Mouse (Mus musculus) lung, embryonic 14.5 days (tissue): ENCODE data around the gene Zcchc14. TPM values are rescaled to one million over a fixed set of nuclear protein-coding genes. Genes with fewer than 3 reads are reported as not detected.

Experiments used
- ATAC-seq: fragments of 200-750 bp; cut with Nextera tagmentation; 2 replicates; pipeline ENCODE4 v1.8.0; 2017; ENCODE audit warnings: mild to moderate bottlenecking, moderate TSS enrichment, moderate library complexity; ENCODE audit not compliant: insufficient read depth
- DNase-seq: peaks from one replicate; pipeline ENCODE4 v3.0.0-alpha.2; 2015
- H3K27ac ChIP-seq: fragments of 300-500 bp; sonication (generic); 2 replicates; pipeline ENCODE4 v1.5.1; 2014; ENCODE audit warnings: low read depth, mild to moderate bottlenecking, moderate library complexity
- H3K27me3 ChIP-seq: fragments of 300-500 bp; sonication (generic); 2 replicates; pipeline ENCODE4 v1.6.1; 2014; ENCODE audit warnings: low read length, control low read depth; ENCODE audit not compliant: insufficient read depth
- H3K36me3 ChIP-seq: fragments of 300-500 bp; sonication (generic); 2 replicates; pipeline ENCODE4 v1.6.1; 2014; ENCODE audit warnings: control low read depth; ENCODE audit not compliant: insufficient read depth
- H3K4me1 ChIP-seq: fragments of 300-500 bp; sonication (generic); 2 replicates; pipeline ENCODE4 v1.6.1; 2014; ENCODE audit warnings: antibody characterized with exemption, control low read depth; ENCODE audit not compliant: insufficient read depth
- H3K4me2 ChIP-seq: fragments of 300-500 bp; sonication (generic); 2 replicates; pipeline ENCODE4 v1.6.1; 2014; ENCODE audit warnings: mild to moderate bottlenecking
- H3K4me3 ChIP-seq: fragments of 300-500 bp; sonication (generic); 2 replicates; pipeline ENCODE4 v1.5.1; 2014; ENCODE audit warnings: low read depth, low read length
- H3K9ac ChIP-seq: fragments of 300-500 bp; sonication (generic); 2 replicates; pipeline ENCODE4 v1.6.1; 2014
- H3K9me3 ChIP-seq: fragments of 300-500 bp; sonication (generic); 2 replicates; pipeline ENCODE4 v1.6.1; 2016; ENCODE audit warnings: low read depth, low read length, control low read depth
- CTCF ChIP-seq: IDR thresholded peaks from 2 replicates; pipeline ENCODE4 v1.5.1; 2016; ENCODE audit warnings: antibody characterized with exemption, low read depth
- WGBS: fragments of 180-500 bp; shearing (Covaris S2); extraction: QIAGEN DNeasy Blood & Tissue Kit; methylation state at CpG from one replicate; pipeline ENCODE4 v1.1.7; 2014; 5-methylcytosine and 5-hydroxymethylcytosine counted together
- polyA plus RNA-seq: library from polyadenylated mRNA; unstranded; fragments of >200 nt; fragmentation: Nextera tagmentation; extraction: Ambion mirVana; gene quantifications from 2 replicates; pipeline ENCODE4 v1.2.1, GENCODE M21; 2014

The Zcchc14 gene
- polyA plus RNA-seq, 1 experiment from 2014 or later: 25.0 TPM

DNA sequence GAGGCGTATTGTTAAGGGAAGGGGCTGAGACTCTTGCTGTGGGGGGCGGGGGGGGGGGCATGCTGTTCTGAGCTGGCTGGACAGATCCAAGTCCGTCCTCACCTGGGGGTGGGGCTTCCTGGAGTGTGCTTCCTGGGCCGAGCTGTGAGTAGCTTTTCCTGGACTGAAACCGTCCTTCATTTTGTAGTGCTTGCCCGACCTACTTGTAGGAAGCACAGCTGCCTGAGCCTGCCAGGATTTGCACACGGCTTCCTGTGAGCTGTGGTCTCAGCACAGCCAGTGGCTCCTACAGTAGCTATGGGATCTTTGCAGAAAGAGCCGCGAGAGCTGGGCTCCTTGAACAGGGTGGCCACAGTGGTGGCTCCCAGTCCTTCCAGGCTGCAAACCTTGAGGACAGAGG is 58.7 kb downstream of the Zcchc14 start:
- H3K27me3 ChIP-seq: no peaks in the 10 kb centered on the region
- TF ChIP-seq CTCF: no peak
- 54% methylated on average over 9 of the region's 9 CpGs for WGBS
- no peak overlapping the region for H3K27ac ChIP-seq
- no peak overlapping the region for H3K9ac ChIP-seq
- ATAC-seq: no peak
- H3K4me3 ChIP-seq: no peak overlapping the region
- H3K9me3 ChIP-seq: no peaks in the 10 kb centered on the region
- peaks cover 5% of the 10 kb centered on the region; the same call in 1 of the 2 replicates for H3K4me1 ChIP-seq
- peaks cover 40% of the 10 kb centered on the region for H3K36me3 ChIP-seq
- no peak for DNase-seq
- no peak overlapping the region for H3K4me2 ChIP-seq

DNA sequence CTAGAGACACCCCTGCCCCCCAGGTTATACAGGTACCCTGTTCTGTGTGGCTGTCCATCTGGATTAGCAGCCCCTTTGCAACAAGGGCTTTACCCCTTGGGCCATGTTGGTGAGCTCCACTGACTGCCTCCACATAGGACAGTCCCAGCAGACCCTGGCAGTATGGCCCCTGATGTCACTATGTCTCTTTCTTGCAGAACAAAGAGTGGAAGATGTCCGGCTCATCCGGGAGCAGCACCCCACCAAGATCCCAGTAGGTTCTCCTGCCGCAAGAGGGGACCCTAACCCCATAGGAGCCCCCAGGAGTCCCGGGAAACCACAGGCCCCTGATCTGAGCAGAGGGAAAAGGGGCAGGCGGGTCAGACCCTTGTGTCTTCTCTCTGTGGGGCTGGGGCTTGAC is 59.4 kb downstream of the Zcchc14 start:
- H3K27ac ChIP-seq: no peak overlapping the region
- H3K9ac ChIP-seq: no peak overlapping the region
- H3K9me3 ChIP-seq: no peaks in the 10 kb centered on the region
- WGBS: 96% methylated on average over 5 of the region's 5 CpGs
- H3K4me3 ChIP-seq: no peak overlapping the region
- no peak overlapping the region for H3K4me2 ChIP-seq
- ATAC-seq (no peak), DNase-seq (no peak)
- H3K36me3 ChIP-seq: peaks cover 36% of the 10 kb centered on the region
- H3K4me1 ChIP-seq: peaks cover 5% of the 10 kb centered on the region; the same call in 1 of the 2 replicates
- no peaks in the 10 kb centered on the region for H3K27me3 ChIP-seq
- no peak for TF ChIP-seq CTCF

DNA sequence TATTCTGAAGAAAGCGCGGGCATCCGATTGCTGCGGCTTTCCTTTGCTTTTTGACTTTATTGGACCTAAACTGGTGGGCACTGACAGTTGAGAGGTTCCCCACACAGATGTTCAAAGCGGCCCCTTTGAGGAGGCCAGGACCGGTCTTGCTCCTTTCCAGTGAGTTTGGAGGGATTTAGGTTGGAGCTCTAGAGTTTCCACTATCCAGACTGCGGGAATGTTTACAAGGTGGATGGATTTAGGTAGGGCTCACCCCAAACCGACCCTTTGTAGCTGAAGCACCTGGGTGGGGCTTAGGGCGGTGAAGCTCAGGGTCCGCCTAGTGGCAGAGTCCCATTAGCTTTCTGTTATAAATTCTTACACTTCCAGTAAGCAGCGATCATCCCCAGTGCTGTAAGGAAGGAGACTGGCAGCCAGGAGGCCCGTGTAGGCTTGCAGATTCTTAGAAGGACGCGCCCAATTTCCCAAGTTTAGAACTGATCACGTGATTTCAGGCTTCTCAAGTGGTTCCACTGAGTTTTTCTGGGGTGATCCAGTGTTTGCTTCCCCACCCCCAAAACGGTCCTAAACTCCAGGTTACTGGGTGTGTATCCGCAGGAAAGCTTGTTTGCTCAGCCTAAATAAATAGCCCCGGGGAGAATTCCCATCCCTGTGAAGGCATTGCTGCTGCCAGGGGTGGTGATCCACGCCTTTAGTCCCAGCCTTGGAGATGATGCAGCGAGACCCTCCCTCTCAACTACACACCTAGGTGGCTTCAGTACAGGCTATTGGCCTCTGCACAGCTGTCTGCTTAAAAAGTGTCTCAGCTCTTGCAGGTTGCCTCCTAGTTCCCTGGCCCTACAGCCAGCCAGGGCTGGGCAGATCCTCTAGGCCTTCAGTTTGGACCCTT is 61.3 kb downstream of the Zcchc14 start:
- H3K4me2 ChIP-seq: peak overlapping the region; percentile 83
- WGBS: 13% methylated on average over 20 of the region's 20 CpGs
- H3K9ac ChIP-seq: peak overlapping the region; percentile 81
- H3K27ac ChIP-seq: peak overlapping the region; percentile 70
- ATAC-seq: peak; percentile 18
- H3K36me3 ChIP-seq: peaks cover 22% of the 10 kb centered on the region; the same call in 1 of the 2 replicates
- DNase-seq: peak; percentile 66
- H3K4me1 ChIP-seq: peaks cover 5% of the 10 kb centered on the region; the same call in 1 of the 2 replicates
- H3K9me3 ChIP-seq: no peaks in the 10 kb centered on the region
- H3K4me3 ChIP-seq: peak overlapping the region; percentile 87
- H3K27me3 ChIP-seq: no peaks in the 10 kb centered on the region
- peak; percentile 58 for TF ChIP-seq CTCF

DNA sequence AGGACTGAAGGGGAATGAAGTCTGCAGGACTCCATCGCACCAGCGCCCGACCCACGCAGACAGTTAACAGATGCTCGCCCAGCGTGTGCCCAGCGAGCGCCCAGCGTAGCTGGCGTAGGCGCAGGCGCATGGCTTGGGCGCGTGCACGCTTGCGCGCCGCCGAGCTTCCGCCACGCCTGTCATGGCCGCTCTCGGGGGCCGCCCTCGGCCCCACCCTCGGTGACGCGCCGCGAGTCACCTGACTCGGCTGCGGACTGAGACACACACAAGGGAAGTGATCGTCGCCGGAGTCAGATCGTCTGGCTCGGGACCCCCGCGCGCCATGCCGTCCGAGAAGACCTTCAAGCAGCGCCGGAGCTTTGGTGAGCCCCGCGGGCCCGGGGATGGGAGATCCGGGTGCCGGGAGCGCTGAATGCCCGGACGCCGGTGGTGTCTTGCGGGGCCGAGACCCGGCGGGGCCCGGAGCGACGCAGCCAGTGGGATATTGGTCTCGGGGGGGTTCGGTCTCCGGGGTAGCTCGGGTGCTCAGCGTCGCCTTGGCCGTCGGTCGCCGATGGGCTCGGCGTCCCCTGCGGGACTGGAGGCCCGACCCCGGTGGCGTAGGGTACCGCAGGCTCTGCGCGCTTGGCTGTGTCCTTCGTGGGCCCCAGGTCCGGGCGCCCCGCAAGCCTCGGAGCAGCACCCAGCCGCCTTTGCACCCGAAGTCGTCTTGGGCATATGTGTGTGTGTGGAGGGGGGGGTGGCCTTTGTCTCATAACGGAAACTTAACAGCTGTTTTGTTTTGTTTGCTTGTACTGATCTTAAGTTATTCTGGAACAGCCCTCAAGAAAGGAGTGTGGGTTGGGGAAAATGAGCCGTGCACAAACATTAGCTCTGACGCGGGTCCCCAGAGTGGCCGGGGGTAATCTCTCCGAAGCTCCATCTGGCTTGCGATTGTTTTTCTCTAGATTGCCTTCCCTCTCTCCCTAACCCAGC is 62.2 kb downstream of the Zcchc14 start, which contains the start of gene Map1lc3b:
Gene Map1lc3b, plus strand, starts transcription at position 159 of the 975 bp plus-strand sequence.
- WGBS: under 1% methylated on average over 91 of the region's 94 CpGs
- H3K27ac ChIP-seq: peak within 1 kb of the TSS; percentile 70
- peak within 1 kb of the TSS; percentile 81 for H3K9ac ChIP-seq

DNA sequence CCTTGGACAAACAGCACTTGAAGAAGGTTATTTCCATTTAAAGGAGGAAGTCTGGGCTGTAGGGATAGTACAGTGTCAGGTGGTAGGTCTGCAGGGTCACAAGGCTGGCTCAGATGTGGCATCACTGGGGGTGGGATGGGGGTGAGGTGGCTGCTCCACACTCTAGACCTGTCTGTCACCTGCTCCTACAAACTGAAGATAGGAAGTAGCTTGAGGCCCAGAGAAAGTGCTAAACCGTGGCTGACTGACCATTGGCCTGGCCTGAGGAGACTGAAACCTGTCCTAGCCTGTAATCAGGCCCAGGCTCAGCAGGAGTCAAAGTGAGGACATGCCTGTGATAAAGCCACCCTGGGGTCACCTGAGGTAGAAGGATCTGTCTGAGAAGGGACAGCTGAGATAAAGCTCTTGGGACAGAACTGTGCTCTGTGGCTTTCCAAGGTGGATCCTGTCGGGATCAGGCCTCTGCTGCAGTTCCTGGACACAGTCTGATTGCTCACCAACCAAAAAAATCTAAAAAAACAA is 63.4 kb downstream of the Zcchc14 start:
- Histone ChIP-seq H3K9ac (no peak overlapping the region), H3K4me2 (peak overlapping the region; percentile 83), H3K9me3 (no peaks in the 10 kb centered on the region), H3K36me3 (peaks cover 2% of the 10 kb centered on the region; the same call in 1 of the 2 replicates), H3K4me3 (no peak overlapping the region), H3K27ac (no peak overlapping the region), H3K27me3 (no peaks in the 10 kb centered on the region), H3K4me1 (peaks cover 5% of the 10 kb centered on the region; the same call in 1 of the 2 replicates)
- TF ChIP-seq CTCF: no peak
- ATAC-seq: no peak
- DNase-seq: no peak
- 33% methylated on average over 2 of the region's 2 CpGs for WGBS

More for the DNA sequence above, 62.2 kb downstream of the Zcchc14 start, which contains the start of gene Map1lc3b:
- peaks cover 13% of the 10 kb centered on the region; the same call in 1 of the 2 replicates for H3K36me3 ChIP-seq
- H3K27me3 ChIP-seq: no peaks in the 10 kb centered on the region
- H3K9me3 ChIP-seq: no peaks in the 10 kb centered on the region
- TF ChIP-seq CTCF: no peak
- H3K4me3 ChIP-seq: peak within 1 kb of the TSS; percentile 87
- ATAC-seq (peak; percentile 85), DNase-seq (peak; percentile 98)
- H3K4me2 ChIP-seq: peak within 1 kb of the TSS; percentile 83
- H3K4me1 ChIP-seq: peaks cover 5% of the 10 kb centered on the region; the same call in 1 of the 2 replicates

DNA sequence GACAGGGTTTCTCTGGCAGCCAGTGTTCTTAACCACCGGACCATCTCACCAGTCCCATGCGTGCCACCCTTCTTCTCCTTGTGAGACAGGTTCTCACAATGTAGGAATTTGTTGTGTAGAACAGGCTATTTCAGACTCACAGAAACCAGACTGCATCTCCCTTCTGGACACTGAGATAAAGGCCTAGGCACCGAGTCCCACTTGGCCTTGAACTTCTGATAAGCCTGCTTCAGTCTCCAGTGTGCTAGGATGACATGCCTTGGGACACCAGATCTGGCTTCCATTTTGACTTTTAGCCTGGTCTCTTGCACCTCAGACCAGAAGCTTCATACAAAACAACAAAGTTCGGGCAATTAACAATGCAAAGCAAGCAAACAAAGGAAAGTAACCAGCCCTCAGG is 64.0 kb downstream of the Zcchc14 start:
- no peak for TF ChIP-seq CTCF

More for the DNA sequence above, 64.0 kb downstream of the Zcchc14 start:
- Histone ChIP-seq H3K27ac (no peak overlapping the region), H3K4me1 (peaks cover 5% of the 10 kb centered on the region; the same call in 1 of the 2 replicates), H3K4me3 (no peak overlapping the region), H3K9me3 (no peaks in the 10 kb centered on the region), H3K36me3 (no peaks in the 10 kb centered on the region), H3K4me2 (no peak overlapping the region), H3K9ac (no peak overlapping the region), H3K27me3 (no peaks in the 10 kb centered on the region)
- no peak for ATAC-seq
- WGBS: 73% methylated on average over 4 of the region's 4 CpGs
- no peak for DNase-seq
